Mouse (Mus musculus): ENCODE measurements at regions not wholly inside any gene's neighbourhood (a gene's known extent, or its start where the extent isn't known, plus 50 kb on each side); places are given as distances from the start of the nearest gene placed in this dataset.

GRCm38 (mm10) chr5:111893905-111894311 lies 160.2 kb downstream of the Gm26897 start:
- peak; percentile 70 to 75 for DNase-seq (ENCODE audit: low spot score in 2 of 2)

GRCm38 (mm10) chr5:111897568-111897967 lies 163.8 kb downstream of the Gm26897 start:
- no peak for DNase-seq (ENCODE audit: low spot score in 2 of 2)

- no peak for DNase-seq (ENCODE audit: low spot score in 2 of 2)
Observed at GRCm38 (mm10) chr5:111898482-111898881, 164.8 kb downstream of the Gm26897 start.

GRCm38 (mm10) chr5:111901197-111901596 lies 167.5 kb downstream of the Gm26897 start:
- DNase-seq (ENCODE audit: low spot score in 2 of 2): no peak

GRCm38 (mm10) chr5:111901678-111902077 lies 168.0 kb downstream of the Gm26897 start:
- DNase-seq (ENCODE audit: low spot score in 2 of 2): no peak

GRCm38 (mm10) chr5:111908085-111908484 lies 174.4 kb downstream of the Gm26897 start:
- no peak for DNase-seq (ENCODE audit: low spot score in 2 of 2)

- no peak for DNase-seq (ENCODE audit: low spot score in 2 of 2)
Observed at GRCm38 (mm10) chr5:111910514-111910913, 176.8 kb downstream of the Gm26897 start.

GRCm38 (mm10) chr5:111913354-111913753 lies 179.6 kb downstream of the Gm26897 start:
- DNase-seq (ENCODE audit: low spot score in 2 of 2): no peak

GRCm38 (mm10) chr5:111914296-111914695 lies 180.6 kb downstream of the Gm26897 start:
- no peak for DNase-seq (ENCODE audit: low spot score in 2 of 2)

- DNase-seq (ENCODE audit: low spot score in 2 of 2): no peak
Observed at GRCm38 (mm10) chr5:111917643-111918252, 184.0 kb downstream of the Gm26897 start.

GRCm38 (mm10) chr5:111918888-111919287 lies 185.2 kb downstream of the Gm26897 start:
- DNase-seq (ENCODE audit: low spot score in 2 of 2): no peak

- no peak for DNase-seq (ENCODE audit: low spot score in 2 of 2)
Observed at GRCm38 (mm10) chr5:111922991-111923701, 189.4 kb downstream of the Gm26897 start.

GRCm38 (mm10) chr5:111925757-111926156 lies 192.0 kb downstream of the Gm26897 start:
- no peak for DNase-seq (ENCODE audit: low spot score in 2 of 2)

- no peak for DNase-seq (ENCODE audit: low spot score in 2 of 2)
Observed at GRCm38 (mm10) chr5:111929180-111929990, 195.7 kb downstream of the Gm26897 start.

GRCm38 (mm10) chr5:111929991-111930339 lies 196.2 kb downstream of the Gm26897 start:
- no peak for DNase-seq (ENCODE audit: low spot score in 2 of 2)

GRCm38 (mm10) chr5:111931733-111932132 lies 198.0 kb downstream of the Gm26897 start:
- no peak for DNase-seq (ENCODE audit: low spot score in 2 of 2)

- peak; percentile 22 to 37 for DNase-seq (ENCODE audit: low spot score in 2 of 2)
Observed at GRCm38 (mm10) chr5:111935381-111936134, 201.8 kb downstream of the Gm26897 start.

GRCm38 (mm10) chr5:111941831-111942230 lies 208.1 kb downstream of the Gm26897 start:
- DNase-seq (ENCODE audit: low spot score in 2 of 2): no peak

GRCm38 (mm10) chr5:111942792-111943191 lies 209.1 kb downstream of the Gm26897 start:
- no peak for DNase-seq (ENCODE audit: low spot score in 2 of 2)

- no peak for DNase-seq (ENCODE audit: low spot score in 2 of 2)
Observed at GRCm38 (mm10) chr5:111943337-111944162, 209.8 kb downstream of the Gm26897 start.
